Mouse (Mus musculus) spleen, postnatal 10 days (tissue): Measurements from ENCODE around the gene Tfeb.

Experiments used
- DNase-seq, 2 experiments: peaks; one replicate each; pipeline ENCODE4 v3.0.0; 2021 to 2022; ENCODE audit warnings: low spot score in 2 of 2

The Tfeb gene

GRCm38 (mm10) chr17:47736856-47737255 is at the start of gene Tfeb:
TSS of gene Tfeb (plus strand) at chr17:47737030.
- peak; percentile 98 to 99 for DNase-seq

GRCm38 (mm10) chr17:47687409-47688343 is 49.2 kb upstream of the Tfeb start:
- DNase-seq, result peak; percentile 79 to 96

GRCm38 (mm10) chr17:47688344-47688607 is 48.6 kb upstream of the Tfeb start, which contains the start of gene Tomm6:
TSS of gene Tomm6 (minus strand) at chr17:47688386.
- DNase-seq, result no peak

- DNase-seq, result peak; percentile 43 to 75
These were observed 47.9 kb upstream of the Tfeb start, which contains the start of gene Frs3 for GRCm38 (mm10) chr17:47688608-47689575. TSS of gene Frs3 (plus strand) at chr17:47689030.

GRCm38 (mm10) chr17:47689894-47690293 is 46.9 kb upstream of the Tfeb start:
- no peak for DNase-seq

GRCm38 (mm10) chr17:47691650-47692049 is 45.2 kb upstream of the Tfeb start:
- DNase-seq, result no peak

- no peak for DNase-seq
These were observed 43.0 kb upstream of the Tfeb start for GRCm38 (mm10) chr17:47693671-47694441.

- DNase-seq, result no peak
These were observed 42.6 kb upstream of the Tfeb start, which contains the start of gene Gm21981 for GRCm38 (mm10) chr17:47694442-47694502. TSS of gene Gm21981 (minus strand) at chr17:47694455.

- DNase-seq, result peak; percentile 96 to 97
These were observed 42.1 kb upstream of the Tfeb start, which contains the start of gene Prickle4 for GRCm38 (mm10) chr17:47694503-47695336. TSS of gene Prickle4 (minus strand) at chr17:47694736.

GRCm38 (mm10) chr17:47695337-47695710 is 41.5 kb upstream of the Tfeb start:
- DNase-seq, result no peak

- DNase-seq, result no peak
These were observed 38.7 kb upstream of the Tfeb start for GRCm38 (mm10) chr17:47698156-47698555.

- no peak for DNase-seq
These were observed 37.8 kb upstream of the Tfeb start for GRCm38 (mm10) chr17:47699055-47699454.

GRCm38 (mm10) chr17:47701793-47702192 is 35.0 kb upstream of the Tfeb start:
- DNase-seq, result no peak

- DNase-seq, result no peak
These were observed 34.1 kb upstream of the Tfeb start for GRCm38 (mm10) chr17:47702548-47703345.

- DNase-seq, result no peak
These were observed 33.3 kb upstream of the Tfeb start for GRCm38 (mm10) chr17:47703556-47703955.

- peak in 1 of 2 experiments; percentile 34 for DNase-seq
These were observed 32.1 kb upstream of the Tfeb start for GRCm38 (mm10) chr17:47704692-47705091.

GRCm38 (mm10) chr17:47706196-47706595 is 30.6 kb upstream of the Tfeb start:
- no peak for DNase-seq

- DNase-seq, result no peak
These were observed 28.9 kb upstream of the Tfeb start for GRCm38 (mm10) chr17:47707961-47708360.

- DNase-seq, result no peak
These were observed 27.9 kb upstream of the Tfeb start for GRCm38 (mm10) chr17:47708972-47709371.

- DNase-seq, result no peak
These were observed 26.8 kb upstream of the Tfeb start for GRCm38 (mm10) chr17:47710036-47710435.
